ENCODE assay signal across 9 mouse cellular contexts in the genomic region with DNA sequence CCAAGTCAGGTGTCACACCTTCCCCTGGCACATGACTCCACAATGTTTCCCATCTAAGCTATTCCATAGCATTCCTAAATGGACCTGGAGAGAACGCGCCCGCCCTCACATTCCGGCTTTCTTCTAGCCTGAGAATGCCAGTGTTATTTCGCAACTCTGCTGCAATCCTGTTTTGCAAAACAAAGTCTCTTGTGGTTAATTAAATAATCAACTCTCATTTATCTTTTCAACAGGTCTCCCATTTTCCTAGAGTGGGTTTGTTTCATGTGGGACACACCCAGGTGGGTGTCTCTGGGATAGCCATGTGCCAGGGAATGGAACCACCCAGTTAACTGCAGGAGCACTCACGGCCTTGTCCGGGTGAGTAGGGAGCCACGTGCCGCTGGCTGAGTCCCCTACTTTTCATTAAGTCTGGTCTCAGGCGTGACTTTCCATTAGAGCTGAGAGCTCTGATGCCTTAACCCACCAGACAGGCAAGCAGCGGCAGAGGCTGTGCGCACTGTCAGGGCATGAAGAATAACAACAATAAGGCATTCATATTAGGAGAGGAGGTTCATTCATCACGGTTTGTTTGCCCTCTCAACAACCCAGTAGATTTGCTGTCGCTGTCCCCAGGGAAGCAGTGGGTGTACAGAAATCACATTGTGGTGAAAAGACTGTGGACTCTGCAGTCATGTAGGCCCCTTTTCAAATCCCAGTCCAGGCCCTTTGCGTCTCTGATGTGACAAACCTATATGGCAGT.
A peak's percentile ranks its signal among the peaks of the same experiment; 100 is the strongest.
DNase-seq lines count a peak whose midpoint lies in the region; ATAC-seq lines count a peak whose summit lies in the region.
"Had no signal": no experiment of that assay in that cellular context is flagged by ENCODE, and none has a peak within 500 bp of the region (broad histone marks: within the 10 kb centered on the region; RNA-seq: fewer than 3 reads in every experiment).

No protein-coding gene starts in this region.

- DNase-seq in adrenal gland, postnatal 36 days, result peak; percentile 16 to 23
- DNase-seq in adrenal gland, postnatal 4 days (ENCODE audit: low spot score in 2 of 2), result no peak
- peak; percentile 28 for DNase-seq in testis, postnatal 10 days (ENCODE audit: low spot score)
- no peak for DNase-seq in testis, postnatal 14 days (ENCODE audit: low spot score)
- DNase-seq in lung, postnatal 25 days (ENCODE audit: low spot score), result peak; percentile 22
- no peak for DNase-seq in frontal cortex, postnatal 10 days (ENCODE audit: low spot score in 2 of 2)
- no peak for DNase-seq in urinary bladder, postnatal 25 days (ENCODE audit: low spot score)
- DNase-seq: gastrocnemius, postnatal 14 days had no signal

- no peak for ATAC-seq in frontal cortex, adult (ENCODE audit: low TSS enrichment)

Comparison
In these comparisons a context has a peak if more than half of its experiments do, and no peak if none do; other contexts are left out.
1. DNase-seq: peak in adrenal gland, postnatal 36 days (2 of 2), testis, postnatal 10 days (single experiment) and lung, postnatal 25 days (single experiment); none in adrenal gland, postnatal 4 days (0 of 2), testis, postnatal 14 days (single experiment), frontal cortex, postnatal 10 days (0 of 2) and urinary bladder, postnatal 25 days (single experiment).